In the genomic region with DNA sequence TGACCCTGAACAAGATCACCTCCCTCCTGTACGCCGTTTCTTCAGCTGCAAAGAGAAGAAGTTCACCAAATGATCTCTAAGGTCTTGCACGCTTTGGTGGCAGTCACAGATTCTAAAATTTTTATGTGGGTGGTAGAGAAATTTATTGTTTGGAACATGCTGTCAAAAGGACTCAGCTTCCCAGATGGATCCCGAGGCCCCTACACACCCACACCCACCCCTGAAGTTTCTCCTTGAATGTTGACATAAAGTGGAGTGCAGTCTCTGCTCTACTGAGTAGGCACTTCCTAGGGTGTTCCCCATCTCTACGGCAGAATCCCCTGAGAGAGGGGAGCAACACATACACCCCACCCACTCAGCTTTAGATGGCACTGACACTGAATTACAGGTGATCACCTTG, we compare ENCODE assay signal across 23 mouse cellular contexts.
DNase-seq lines count a peak whose midpoint lies in the region; ATAC-seq and TF ChIP-seq lines count a peak whose summit lies in the region.
"Had no signal": no experiment of that assay in that cellular context is flagged by ENCODE, and none has a peak within 500 bp of the region (broad histone marks: within the 10 kb centered on the region; RNA-seq: fewer than 3 reads in every experiment).

No protein-coding gene starts in this region.

- no peaks in the 10 kb centered on the region for H3K9me3 ChIP-seq in midbrain, embryonic 15.5 days
- no peaks in the 10 kb centered on the region for H3K9me3 ChIP-seq in midbrain, embryonic 10.5 days (replicated peaks)
- H3K9me3 ChIP-seq: embryonic facial prominence, embryonic 10.5 days; embryonic facial prominence, embryonic 12.5 days; forebrain, embryonic 13.5 days; forebrain, embryonic 15.5 days had no signal

- TF ChIP-seq CTCF in layer of hippocampus, adult 2 months (conservative IDR thresholded peaks at IDR 0.05) = no peak

- H3K4me3 ChIP-seq in layer of hippocampus, adult 2 months = no peak overlapping the region
- H3K4me3 ChIP-seq in midbrain, embryonic 15.5 days = no peak overlapping the region
- no peak overlapping the region for H3K4me3 ChIP-seq in midbrain, embryonic 10.5 days
- H3K4me3 ChIP-seq: embryonic facial prominence, embryonic 10.5 days; embryonic facial prominence, embryonic 12.5 days; forebrain, embryonic 13.5 days; forebrain, embryonic 15.5 days had no signal

- peak overlapping the region; percentile 75 for H3K27ac ChIP-seq in layer of hippocampus, adult 2 months
- no peak overlapping the region for H3K27ac ChIP-seq in midbrain, embryonic 15.5 days
- H3K27ac ChIP-seq in midbrain, embryonic 10.5 days (replicated peaks) = no peak overlapping the region
- H3K27ac ChIP-seq: embryonic facial prominence, embryonic 10.5 days; embryonic facial prominence, embryonic 12.5 days; forebrain, embryonic 13.5 days; forebrain, embryonic 15.5 days had no signal

- no peaks in the 10 kb centered on the region for H3K36me3 ChIP-seq in midbrain, embryonic 15.5 days (replicated peaks)
- no peaks in the 10 kb centered on the region for H3K36me3 ChIP-seq in midbrain, embryonic 10.5 days
- H3K36me3 ChIP-seq: embryonic facial prominence, embryonic 10.5 days; embryonic facial prominence, embryonic 12.5 days; forebrain, embryonic 15.5 days; G1E had no signal

- DNase-seq in layer of hippocampus, adult 11-12 months (ENCODE audit: low spot score) = peak; percentile 35
- no peak for DNase-seq in layer of hippocampus, adult 8-10 months (ENCODE audit: low spot score in 2 of 2)
- no peak for DNase-seq in layer of hippocampus, adult 2 months (ENCODE audit: low spot score in 2 of 2)
- no peak for DNase-seq in layer of hippocampus, postnatal 14 days (ENCODE audit: low spot score in 2 of 2)
- DNase-seq in midbrain, embryonic 10.5 days (ENCODE audit: low spot score) = no peak
- DNase-seq: adrenal gland, adult 8-10 months; adrenal gland, postnatal 14 days; adrenal gland, postnatal 36 days; B cell, adult 2 months; cerebellum, adult 11-12 months; cerebellum, adult 2 months; cerebellum, adult 9-10 months; cerebellum, postnatal 10 days; cerebellum, postnatal 25 days had no signal

- H3K4me2 ChIP-seq in midbrain, embryonic 15.5 days = no peak overlapping the region
- H3K4me2 ChIP-seq: embryonic facial prominence, embryonic 12.5 days; forebrain, embryonic 13.5 days; forebrain, embryonic 15.5 days had no signal

- H3K4me1 ChIP-seq in midbrain, embryonic 15.5 days = peaks cover 9% of the 10 kb centered on the region; the same call in 1 of the 2 replicates
- peaks cover 9% of the 10 kb centered on the region; the same call in 1 of the 2 replicates for H3K4me1 ChIP-seq in midbrain, embryonic 10.5 days
- H3K4me1 ChIP-seq: forebrain, embryonic 13.5 days had no signal

- H3K27me3 ChIP-seq in midbrain, embryonic 15.5 days (replicated peaks) = no peaks in the 10 kb centered on the region
- no peaks in the 10 kb centered on the region for H3K27me3 ChIP-seq in midbrain, embryonic 10.5 days (ENCODE audit: low read depth, poor library complexity, severe bottlenecking)
- H3K27me3 ChIP-seq: embryonic facial prominence, embryonic 12.5 days; forebrain, embryonic 13.5 days; forebrain, embryonic 15.5 days; Patski had no signal

- 93% methylated on average over 5 of the region's 5 CpGs for WGBS in midbrain, embryonic 15.5 days
- WGBS in midbrain, embryonic 10.5 days = 87% methylated on average over 5 of the region's 5 CpGs

- no peak overlapping the region for H3K9ac ChIP-seq in midbrain, embryonic 15.5 days
- H3K9ac ChIP-seq: embryonic facial prominence, embryonic 12.5 days; forebrain, embryonic 13.5 days; forebrain, embryonic 15.5 days had no signal

- 0 out of 2 replicates have a peak, but pooled peaks have one; percentile 14 for ATAC-seq in midbrain, embryonic 15.5 days (replicated peaks)
- ATAC-seq: activated CD4-positive, CD25-positive, alpha-beta regulatory T cell, adult 4 months; CD4-positive, CD25-positive, alpha-beta regulatory T cell, adult 4 months; forebrain, embryonic 13.5 days; forebrain, embryonic 15.5 days; Patski had no signal
